Mouse (Mus musculus) frontal cortex, adult 2 months (tissue): ENCODE results near the gene Tead4. TPM values are rescaled to one million over a fixed set of nuclear protein-coding genes. Genes with fewer than 3 reads are reported as not detected.
"Not testable (repeated sequence)": the region's sequence is repeated elsewhere in the genome, so short reads cannot be mapped to it uniquely, and the experiment has no call there.

Experiments used
- DNase-seq, 2 experiments: peaks; one replicate each; pipeline ENCODE4 v3.0.0; 2022; ENCODE audit warnings: low spot score in 1 of 2; ENCODE audit errors: extremely low spot score in 1 of 2
- polyA plus RNA-seq: library from polyadenylated mRNA; depleted of rRNA; stranded (reverse); fragments of >200 nt; gene quantifications from 2 replicates; pipeline ENCODE4 v1.2.3, GENCODE M21; 2012

The Tead4 gene
- polyA plus RNA-seq, 1 experiment, result 0.34 TPM

DNA sequence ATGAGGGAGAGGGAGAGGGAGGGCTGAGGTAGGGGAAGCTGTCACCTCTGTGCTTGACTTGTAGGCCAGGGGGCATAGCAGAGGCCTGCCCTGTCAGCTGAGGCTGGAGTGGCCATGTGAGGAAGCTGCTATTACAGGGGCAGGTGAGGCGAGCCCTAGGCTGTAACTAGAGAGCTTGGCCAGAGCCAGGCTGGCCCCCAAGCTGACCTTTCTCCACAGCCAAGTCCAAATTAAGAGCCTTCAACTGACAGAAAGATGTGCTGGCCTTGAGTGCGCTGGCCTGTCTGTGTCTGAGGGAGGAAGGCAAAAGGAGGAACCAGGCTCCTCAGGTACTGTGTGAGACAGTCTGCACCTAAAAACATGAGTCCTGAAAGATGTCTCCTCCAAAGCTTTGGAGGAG, 47.5 kb downstream of the Tead4 start:
- DNase-seq, result no peak

DNA sequence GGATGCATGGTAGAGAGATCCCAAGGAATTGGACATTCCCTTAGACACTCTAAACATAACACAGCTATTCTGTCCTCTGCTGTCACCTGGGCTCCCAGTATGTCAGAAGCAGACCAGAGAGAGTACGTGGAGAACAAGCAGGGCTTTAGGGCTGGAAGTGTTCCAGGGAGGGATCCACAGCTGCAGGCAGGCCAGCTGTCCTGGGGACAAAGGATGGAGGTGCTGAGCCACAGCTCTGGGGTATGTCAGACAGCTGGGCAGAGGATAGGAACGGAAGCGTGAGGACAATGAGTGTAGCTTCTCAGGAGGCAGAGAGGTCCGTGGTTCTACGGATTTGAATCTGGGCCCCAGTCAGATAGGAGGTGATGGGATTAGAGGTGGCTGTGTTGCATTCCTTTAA, 50.0 kb downstream of the Tead4 start:
- no peak for DNase-seq

DNA sequence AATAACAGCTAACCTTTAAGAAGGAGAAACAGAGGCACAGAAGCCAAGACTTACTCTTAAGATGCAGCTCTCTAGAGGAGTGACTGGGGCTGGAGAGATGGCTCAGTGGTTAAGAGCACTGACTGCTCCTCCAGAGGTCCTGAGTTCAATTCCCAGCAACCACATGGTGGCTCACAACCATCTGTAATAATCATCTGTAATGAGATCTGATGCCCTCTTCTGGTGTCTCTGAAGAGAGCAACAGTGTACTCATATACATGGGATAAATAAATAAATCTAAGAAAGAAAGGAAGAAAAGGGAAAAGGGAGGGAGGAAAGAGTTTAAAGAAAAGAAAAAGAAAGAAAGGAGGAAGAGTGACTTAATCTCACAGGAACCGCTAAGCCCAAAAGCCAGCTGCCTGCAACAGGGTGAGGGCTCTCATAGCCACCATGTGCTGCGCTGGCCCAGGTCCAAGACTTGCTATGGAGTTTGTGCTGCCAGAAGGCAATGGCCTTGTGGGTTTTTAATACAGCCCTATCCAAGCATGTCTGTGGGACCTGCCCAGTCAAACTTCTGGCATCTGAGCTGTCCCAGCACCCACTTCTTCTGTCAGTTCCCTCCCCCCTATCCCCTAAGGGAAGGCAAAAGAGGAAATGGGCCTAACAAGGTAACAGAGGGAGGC, 63.4 kb downstream of the Tead4 start:
- DNase-seq, result no peak

DNA sequence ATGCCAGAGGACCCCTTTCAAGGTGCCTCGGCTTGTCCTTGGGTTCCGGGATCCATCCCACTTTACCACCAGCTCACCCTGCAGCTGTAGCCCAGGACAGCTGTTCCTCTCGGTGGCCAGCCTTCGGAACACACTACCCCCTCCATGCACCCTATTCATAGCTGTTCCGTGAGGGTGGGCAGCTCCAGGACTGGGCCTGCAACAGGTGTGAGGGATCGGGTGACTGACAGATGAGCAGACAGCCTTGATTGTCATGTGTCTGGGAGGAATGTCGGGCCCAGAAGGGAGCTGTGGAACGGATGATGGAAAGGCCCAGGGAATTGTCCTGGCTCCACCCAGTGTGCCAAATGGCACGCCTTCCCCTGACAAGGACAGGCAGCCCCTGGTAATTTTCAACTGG, 64.0 kb downstream of the Tead4 start:
- DNase-seq, result no peak

DNA sequence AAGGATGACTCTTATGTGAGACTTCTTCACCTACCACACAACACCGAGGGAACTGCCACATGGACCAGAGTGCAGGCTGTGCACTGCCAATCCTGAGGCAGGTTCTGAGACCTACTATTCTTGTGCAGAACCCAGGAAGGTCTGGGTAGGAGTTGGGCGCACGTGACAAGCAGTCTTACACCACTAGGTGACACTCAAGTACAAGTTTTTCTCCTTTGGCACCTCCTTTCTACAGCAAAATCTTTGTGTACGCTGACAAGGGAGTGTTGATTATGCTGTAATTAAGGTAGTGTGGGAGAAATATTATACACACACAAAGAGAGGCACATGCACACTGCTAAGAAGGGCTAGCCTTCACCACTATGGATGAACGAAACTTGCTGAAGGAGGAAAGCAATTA, 66.4 kb downstream of the Tead4 start:
- peak; percentile 14 to 80 for DNase-seq

DNA sequence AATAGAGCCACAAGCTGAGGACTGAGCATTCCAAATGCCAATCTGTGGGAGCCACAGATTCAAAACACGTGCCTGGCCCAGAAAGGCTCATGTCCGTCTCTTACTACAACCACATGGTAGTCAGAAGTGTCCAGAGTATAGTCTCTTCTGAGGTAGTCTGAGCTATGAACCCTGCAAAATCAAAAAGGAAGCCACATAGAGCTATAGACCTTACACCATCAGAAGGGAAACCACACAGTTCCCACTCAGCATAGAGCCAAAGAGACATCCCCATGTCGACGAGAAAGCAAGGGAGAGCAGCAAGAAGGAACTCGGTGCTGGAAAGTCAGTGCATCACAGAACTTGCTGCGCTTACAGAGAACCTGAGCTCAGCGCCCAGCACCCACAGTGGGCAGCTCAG, 68.4 kb downstream of the Tead4 start:
- no peak for DNase-seq

DNA sequence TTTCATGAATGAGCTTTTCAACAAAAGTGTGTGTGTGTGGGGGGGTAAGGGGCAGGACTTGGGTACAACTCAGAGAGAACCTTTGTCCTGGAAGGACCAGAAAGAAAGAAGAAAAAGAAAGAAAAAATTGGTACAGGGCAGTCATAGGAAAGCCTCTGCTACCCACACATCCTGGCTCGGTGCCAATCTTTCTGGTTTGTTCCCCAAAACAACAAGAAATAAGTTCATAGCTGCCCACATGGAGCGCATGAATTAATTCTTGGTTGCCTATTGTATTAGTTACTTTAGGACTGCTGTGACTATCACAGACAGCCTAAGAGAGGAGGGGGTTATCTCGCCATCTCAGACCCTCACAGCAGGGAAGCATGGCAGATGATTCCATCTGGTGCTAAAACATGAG, 68.9 kb downstream of the Tead4 start:
- peak in 1 of 2 experiments; percentile 5 for DNase-seq

DNA sequence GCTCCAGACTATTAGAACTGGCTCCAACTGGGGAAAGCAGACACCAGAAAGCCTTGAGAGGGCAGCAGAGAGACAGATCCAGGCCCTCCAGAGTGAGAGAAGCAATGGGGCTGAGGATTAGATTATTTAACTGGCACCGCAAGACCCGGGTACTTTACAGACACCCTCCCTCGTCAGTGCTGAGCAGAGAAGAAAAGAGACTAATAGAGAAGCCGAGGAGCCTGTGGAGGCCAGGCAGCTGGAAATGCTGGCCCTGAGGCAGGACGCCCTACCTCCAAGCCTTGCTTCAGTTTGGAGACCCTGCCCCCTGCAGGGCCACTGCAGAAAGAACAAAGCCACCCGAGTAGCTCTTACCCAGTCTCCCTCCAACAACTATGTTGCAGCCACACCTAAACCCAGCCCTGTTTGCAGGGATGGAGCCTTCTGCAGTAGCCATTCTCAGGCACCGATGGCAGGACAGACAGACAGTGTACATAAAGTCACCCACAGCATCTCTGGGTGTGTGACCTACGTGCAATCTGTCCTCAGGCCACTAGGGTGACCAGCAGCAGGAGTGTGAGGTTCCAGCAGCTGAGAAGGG, 73.1 kb downstream of the Tead4 start:
- DNase-seq, result peak in 1 of 2 experiments; percentile 47

DNA sequence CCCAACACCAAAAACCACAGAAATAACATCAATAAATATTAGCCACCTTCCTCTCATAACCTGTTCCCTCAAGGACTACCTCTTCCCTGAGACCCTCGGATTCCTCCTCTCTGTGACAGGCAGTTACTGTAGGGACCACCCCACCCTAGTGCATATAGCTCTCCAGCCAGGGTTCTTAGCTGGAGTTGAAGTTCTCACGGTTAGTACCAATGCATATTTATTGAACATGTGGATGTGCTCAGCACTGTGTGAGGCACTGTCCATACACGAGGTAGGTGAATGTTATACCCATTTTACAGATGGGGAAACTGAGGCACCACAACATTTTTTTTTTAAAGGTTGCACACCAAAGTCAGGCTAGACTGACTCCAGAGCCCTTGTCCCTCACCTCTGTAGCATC, 73.7 kb downstream of the Tead4 start:
- DNase-seq, result no peak

DNA sequence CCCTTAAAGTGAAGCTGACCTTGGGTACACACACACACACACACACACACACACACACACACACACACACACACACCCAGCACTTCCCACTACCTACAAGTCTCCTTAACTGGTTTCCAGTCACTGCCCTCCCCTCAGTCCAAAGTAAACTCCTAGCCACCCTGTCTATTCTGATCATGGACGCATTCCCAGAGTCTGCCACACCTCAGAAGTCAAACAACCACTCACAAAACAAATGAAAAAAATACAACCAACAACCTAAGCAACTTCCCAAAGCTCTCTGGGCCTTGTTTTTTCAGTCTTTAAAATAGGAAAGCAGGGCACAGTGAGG, 74.8 kb downstream of the Tead4 start:
- DNase-seq, result no peak

DNA sequence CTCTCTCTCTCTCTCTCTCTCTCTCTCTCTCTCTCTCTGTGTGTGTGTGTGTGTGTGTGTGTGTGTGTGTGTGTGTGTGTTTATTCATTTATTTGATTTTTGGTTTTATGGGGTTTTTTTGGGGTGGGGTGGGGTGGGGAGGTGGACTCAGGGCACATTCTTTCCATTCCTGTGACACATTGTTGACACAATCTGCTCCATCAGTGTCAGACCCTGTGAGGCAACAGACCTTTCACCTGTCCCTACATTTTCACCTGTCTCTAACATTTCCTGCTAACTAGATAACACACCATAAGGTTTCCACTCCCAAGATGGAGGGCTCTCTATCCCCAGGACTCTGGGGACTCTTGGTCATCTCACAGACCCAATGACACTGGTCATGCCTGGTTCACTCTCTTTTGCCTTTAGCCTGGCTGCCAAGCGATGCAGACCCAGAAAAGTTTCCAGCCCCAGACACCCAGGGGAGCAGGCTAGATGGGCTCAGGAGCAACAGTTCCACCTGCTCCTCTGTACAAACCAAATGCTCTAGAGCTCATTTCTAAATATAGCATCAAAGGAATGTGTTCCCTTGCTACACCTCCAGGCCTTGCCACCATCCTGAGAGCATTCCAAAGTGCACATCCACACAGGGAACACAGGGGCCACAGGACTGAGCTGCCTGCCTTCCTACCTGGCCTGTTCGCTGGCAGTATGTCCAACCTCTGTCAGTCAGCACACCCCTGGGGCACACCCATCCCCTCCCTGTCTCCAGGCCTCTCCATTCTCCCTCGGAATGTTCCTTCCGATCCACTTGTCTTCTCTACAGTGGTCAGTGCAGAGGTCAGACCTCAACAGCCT, 75.4 kb downstream of the Tead4 start:
- no peak for DNase-seq

DNA sequence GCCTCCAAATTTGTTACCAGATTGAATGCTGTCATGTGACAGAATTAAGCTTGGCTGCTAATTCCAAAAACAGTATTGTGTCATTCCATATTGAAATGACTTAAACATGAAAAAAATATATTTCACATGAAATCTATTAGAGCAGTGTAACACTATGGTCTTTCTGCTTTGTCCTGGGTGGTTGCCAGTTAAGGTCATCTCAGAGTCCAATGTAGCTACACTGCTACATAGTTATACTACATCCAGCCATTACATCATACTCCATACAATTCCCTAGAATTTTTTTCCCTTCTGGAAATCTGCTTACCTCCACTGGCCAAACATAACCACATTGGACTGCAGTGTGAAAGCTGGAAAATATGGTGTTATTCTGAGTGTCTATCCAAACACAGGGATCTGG, 77.5 kb downstream of the Tead4 start:
- DNase-seq, result no peak

DNA sequence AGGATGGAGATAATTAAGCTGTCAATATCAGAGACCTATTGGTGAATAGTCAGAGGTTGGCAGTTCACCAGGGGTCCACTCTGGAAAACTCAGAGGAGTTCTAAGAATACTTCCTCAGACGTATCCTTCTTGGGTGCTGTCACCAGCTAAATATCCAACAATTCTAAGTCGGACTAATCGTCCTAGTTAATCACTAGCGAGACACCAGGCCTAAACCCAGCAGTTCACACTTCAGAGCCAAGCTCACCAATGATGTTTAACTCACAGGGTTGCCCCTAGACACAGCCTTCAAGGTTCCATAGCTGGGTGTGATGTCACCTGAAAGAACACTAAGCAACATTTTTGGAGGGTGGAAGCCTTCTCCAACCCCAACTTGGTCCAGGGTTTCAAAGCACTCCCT, 85.6 kb downstream of the Tead4 start:
- DNase-seq, result not testable (repeated sequence)

DNA sequence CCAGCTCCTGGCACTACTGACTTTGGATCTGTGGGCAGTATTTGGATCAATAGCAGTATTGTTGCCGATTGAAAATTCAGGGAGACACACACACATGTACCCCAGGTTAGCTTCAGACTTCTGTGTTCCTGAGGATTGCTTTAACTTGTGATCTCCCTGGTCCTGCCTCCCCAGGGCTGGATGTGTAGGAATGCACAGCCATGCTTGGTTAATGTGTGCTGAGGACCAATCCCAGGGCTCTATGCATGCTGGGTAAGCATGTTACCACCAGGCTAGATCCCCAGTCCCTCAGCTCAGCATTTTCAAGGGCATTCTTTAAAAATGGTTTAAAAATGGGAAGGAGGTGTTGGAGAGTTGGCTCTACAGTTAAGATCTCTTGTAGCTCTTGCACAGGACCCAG, 91.4 kb downstream of the Tead4 start:
- not testable (repeated sequence) for DNase-seq

DNA sequence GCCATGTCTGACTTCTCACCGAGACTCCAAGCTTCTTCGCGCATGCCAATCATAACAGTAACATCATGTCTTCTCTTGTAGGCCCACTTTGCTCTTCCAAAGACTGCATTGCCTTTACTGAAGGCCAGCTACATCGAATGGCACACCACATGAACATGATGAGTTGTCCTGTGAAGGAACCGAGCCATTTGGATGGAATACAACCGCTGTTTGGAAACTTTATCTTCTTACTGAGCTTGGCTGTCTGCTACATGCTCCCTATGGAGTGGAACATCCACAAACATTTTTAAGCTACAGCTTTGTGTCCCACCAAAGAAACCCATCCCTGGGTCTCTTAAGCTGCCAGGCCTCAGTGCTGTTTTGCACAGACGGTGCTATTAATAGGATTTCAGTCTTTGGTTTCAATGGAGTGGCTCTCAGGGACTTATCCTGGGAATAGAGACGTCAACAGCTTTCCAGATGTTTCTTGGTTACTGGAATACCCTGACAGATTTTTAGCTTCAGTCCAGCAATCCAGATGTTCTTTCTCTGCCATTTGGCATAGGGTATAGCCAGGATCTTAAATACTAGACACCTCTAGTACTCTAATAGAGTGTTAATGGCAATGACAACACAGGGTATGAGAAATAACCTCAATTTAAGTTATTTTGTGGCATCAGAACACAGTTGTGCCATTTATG, 92.0 kb downstream of the Tead4 start:
- DNase-seq, result no peak

DNA sequence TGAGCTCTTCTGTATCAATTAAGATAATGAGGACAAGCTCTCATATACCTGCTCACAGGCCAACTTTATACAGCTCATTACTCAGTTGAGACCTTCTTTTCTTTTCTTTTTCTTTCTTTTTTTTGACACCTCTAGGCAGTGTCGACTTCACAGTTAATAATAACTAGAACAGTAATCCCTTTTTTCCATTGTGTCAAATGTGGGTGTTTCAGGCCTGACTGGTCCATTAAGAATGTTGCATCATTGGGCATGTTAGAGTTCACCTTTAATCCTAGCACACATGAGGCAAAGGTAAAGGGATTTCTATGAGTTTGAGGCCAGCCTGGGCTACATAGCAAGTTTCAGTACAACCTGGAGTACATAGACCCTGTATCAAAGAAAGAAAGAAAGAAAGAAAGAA, 97.1 kb downstream of the Tead4 start:
- no peak for DNase-seq

DNA sequence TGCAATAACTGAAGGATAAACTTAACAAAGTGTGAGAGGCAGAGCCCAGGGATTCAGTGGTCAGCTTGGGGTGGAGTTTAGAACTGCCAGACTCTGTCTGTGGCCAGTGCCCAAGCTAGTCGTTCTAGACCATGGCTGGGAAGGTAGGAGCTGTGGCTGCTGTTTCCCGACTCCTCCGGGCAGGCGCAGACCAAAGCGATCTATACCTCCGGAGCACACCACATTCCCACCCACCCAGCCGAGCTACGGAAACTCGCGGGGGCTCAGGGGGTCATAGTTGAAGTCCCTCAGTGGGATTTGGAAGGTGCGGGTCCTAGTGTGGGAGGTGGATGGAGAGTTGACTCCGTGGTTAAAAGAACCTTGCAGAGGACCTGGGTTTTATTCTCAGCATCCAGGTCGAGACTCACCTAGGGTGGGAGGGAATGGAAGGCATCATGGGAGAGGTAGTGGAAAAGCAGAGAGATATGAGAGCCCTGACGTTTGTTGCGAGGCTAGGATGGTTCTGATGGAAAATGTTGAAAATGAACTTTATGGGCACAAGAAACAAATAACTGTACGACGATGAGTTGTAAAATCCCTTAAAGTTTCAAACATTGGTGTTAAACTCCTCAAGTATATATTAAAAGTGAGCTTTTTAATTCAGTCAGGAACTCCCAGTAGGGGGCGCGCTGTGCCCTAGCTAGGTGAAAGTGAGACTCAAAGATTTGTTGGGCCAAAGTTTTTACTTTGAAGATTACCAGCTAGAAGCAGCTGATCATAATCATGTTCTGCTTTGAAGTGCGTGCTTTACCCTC, 99.6 kb downstream of the Tead4 start:
- DNase-seq, result peak; percentile 44 to 90

DNA sequence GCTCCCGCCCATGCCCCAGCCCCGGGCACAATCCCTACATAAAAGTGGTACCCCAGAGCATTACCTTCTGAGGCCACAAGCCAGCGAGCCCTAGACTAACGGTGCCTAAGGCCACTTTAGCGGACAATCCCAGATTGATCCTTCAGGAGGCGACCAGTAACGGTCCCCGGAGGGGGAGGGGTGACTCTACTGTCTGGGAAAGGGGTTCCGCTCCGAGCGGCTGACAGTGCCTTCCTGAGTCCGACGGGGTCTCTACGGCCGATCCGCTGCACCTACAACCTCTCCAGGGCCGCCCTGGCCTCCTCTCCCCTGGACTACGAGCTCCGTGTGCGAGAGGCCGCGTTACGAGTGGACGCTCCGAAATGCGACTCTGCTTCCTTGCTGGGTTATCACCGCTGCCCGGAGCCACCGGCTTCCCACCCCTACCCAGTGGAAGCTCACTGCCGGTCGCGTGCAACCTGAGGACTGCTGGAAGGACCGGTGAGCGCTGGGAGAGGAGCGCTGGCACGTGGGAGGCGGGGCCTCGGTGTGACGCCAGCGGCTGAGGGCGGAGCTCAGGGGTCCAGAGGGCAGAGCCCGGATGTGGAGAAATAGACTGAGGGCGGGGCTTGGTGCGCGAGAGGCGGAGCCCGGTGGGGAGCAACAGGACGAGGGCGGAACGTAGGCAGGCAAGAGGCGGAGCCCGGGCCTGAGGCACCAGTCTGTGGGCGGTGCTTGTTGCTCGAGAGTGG, 100.3 kb downstream of the Tead4 start:
- peak; percentile 96 to 98 for DNase-seq

DNA sequence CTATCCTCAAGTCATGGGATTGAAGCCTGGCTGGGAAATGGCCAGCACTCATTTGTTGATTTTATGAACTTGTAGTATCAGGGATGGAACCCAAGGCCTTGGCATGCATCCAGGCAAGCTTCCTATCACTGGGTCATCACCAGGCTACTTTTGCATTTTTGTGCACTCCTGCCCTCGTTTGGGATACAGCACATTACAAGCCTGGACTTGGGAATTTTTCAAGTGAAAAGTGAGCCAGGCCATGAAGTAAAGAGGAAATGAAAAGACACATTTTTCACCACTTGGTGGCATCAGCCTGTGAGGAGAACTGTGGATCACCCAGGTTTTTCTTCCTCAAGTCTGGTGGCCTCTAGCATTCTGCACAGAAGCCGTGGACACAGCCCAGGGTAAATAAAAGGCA, 117.1 kb downstream of the Tead4 start:
- DNase-seq, result peak in 1 of 2 experiments; percentile 22

DNA sequence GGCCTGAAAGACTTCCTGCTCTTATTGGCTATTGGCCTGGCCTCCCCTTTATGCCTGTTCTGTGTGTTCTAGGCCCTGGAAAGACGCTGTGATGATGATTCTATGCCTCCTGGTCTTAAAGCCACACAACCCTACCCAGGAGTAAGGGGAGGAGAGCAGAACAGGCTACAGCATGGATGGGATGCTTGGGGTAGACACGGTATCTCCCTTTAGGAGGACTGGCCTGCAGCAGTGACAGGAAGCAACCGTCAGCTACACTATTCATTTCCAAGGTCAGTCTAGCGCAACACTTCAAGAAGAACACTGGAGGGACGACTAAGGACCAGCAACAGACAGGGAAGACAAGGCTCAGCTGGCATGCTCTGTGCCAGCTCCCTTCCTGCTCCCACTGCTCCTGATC, 119.4 kb downstream of the Tead4 start:
- DNase-seq, result no peak
